Mouse (Mus musculus) embryonic facial prominence, embryonic 15.5 days (tissue): Measurements from ENCODE around the gene Gm20532. TPM values are rescaled to one million over a fixed set of nuclear protein-coding genes. Genes with fewer than 3 reads are reported as not detected.

ENCODE experiments used
- ATAC-seq: fragments of 200-750 bp; cut with Nextera tagmentation; 2 replicates; pipeline ENCODE4 v1.8.0; 2017; ENCODE audit warnings: low read depth, moderate TSS enrichment; ENCODE audit not compliant: insufficient number of reproducible peaks, low FRiP score, low TSS enrichment
- H3K27ac ChIP-seq: fragments of 300-500 bp; sonication (generic); replicated peaks from 2 replicates; pipeline ENCODE4 v1.5.1; 2015; ENCODE audit warnings: mild to moderate bottlenecking, inconsistent platforms
- H3K27me3 ChIP-seq: fragments of 300-500 bp; sonication (generic); 2 replicates; pipeline ENCODE4 v1.6.1; 2015; ENCODE audit warnings: inconsistent platforms
- H3K36me3 ChIP-seq: fragments of 300-500 bp; sonication (generic); 2 replicates; pipeline ENCODE4 v1.6.1; 2015; ENCODE audit warnings: mild to moderate bottlenecking, inconsistent platforms
- H3K4me1 ChIP-seq: fragments of 300-500 bp; sonication (generic); 2 replicates; pipeline ENCODE4 v1.6.1; 2015; ENCODE audit warnings: inconsistent platforms
- H3K4me2 ChIP-seq: fragments of 300-500 bp; sonication (generic); replicated peaks from 2 replicates; pipeline ENCODE4 v1.6.1; 2015; ENCODE audit warnings: mild to moderate bottlenecking, inconsistent platforms
- H3K4me3 ChIP-seq: fragments of 300-500 bp; sonication (generic); replicated peaks from 2 replicates; pipeline ENCODE4 v1.5.1; 2015; ENCODE audit warnings: mild to moderate bottlenecking, inconsistent platforms
- H3K9ac ChIP-seq: fragments of 300-500 bp; sonication (generic); 2 replicates; pipeline ENCODE4 v1.6.1; 2015; ENCODE audit warnings: inconsistent platforms
- H3K9me3 ChIP-seq: fragments of 300-500 bp; sonication (generic); replicated peaks from 2 replicates; pipeline ENCODE4 v1.6.1; 2016; ENCODE audit warnings: inconsistent platforms
- WGBS: fragments of 180-500 bp; shearing (Covaris S2); methylation state at CpG from one replicate; pipeline ENCODE4 v1.1.7; 2015; 5-methylcytosine and 5-hydroxymethylcytosine counted together
- polyA plus RNA-seq: library from polyadenylated mRNA; unstranded; fragments of >200 nt; fragmentation: Nextera tagmentation; extraction: Ambion mirVana; gene quantifications from 2 replicates; pipeline ENCODE4 v1.2.1, GENCODE M21; 2015

Gm20532 gene
- not detected in 2 replicates for polyA plus RNA-seq

GRCm38 (mm10) chr2:26586294-26587043 is at the start of gene Gm20532:
Gm20532 (plus strand) TSS chr2:26586639.
- H3K4me1 ChIP-seq = peaks cover 36% of the 10 kb centered on the region

DNA sequence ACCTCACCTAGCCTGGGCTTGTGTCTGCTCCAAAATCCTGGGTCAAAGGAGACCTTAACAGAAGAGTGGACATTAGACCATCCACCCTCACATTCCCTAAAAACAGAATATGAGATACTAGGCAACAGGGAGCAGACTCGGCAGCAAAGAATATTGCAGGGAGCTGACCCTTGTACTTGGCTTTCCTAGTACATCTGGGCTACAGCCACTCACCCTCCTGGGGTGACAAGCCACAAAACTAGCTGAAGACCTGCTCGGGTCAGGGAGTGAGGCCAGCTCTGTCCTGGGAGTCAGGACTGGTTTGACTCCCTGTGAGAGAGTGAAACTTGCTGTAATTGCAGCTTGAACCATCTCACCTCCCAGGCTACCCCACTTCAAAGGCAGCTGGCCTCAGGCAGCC is 46.9 kb upstream of the Gm20532 start:
- Histone ChIP-seq H3K27ac (peak overlapping the region; percentile 34; the same call in 1 of the 2 replicates), H3K9ac (no peak overlapping the region), H3K27me3 (no peaks in the 10 kb centered on the region), H3K4me2 (no peak overlapping the region), H3K4me1 (peaks cover 27% of the 10 kb centered on the region), H3K36me3 (no peaks in the 10 kb centered on the region), H3K4me3 (no peak overlapping the region), H3K9me3 (no peaks in the 10 kb centered on the region)
- WGBS = 46% methylated on average over 2 of the region's 2 CpGs
- no peak for ATAC-seq

More at GRCm38 (mm10) chr2:26586294-26587043, at the start of gene Gm20532:
- H3K36me3 ChIP-seq = no peaks in the 10 kb centered on the region
- no peak within 1 kb of the TSS; the same call in 1 of the 2 replicates for H3K27ac ChIP-seq
- H3K9me3 ChIP-seq = no peaks in the 10 kb centered on the region
- H3K4me2 ChIP-seq = peak within 1 kb of the TSS; percentile 82
- ATAC-seq = peak; percentile 66
- H3K9ac ChIP-seq = peak within 1 kb of the TSS; percentile 33
- WGBS = under 1% methylated on average over 50 of the region's 65 CpGs
- H3K27me3 ChIP-seq = no peaks in the 10 kb centered on the region
- peak within 1 kb of the TSS; percentile 67 for H3K4me3 ChIP-seq

DNA sequence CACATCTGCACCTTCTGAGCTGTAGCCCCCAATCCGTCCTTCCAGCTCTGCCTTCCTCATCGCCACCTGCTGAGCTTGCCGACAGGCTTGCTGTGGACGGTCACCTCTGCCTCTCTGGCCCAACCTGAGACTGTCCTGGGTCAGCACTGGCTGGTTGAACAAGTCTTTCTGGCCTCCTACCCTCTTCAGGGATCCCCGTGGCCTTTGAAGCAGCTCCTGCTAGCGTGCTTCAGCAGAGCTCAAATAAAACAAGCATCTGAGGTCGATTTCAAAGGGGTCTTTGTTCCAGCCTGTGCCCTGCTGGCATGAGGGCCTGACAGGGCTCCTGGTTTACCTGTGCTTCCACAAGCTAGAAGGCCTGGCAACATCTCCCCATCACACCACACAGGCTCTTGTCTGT is 45.7 kb upstream of the Gm20532 start:
- Histone ChIP-seq H3K9me3 (no peaks in the 10 kb centered on the region), H3K27ac (peak overlapping the region; percentile 68; the same call in 1 of the 2 replicates), H3K27me3 (no peaks in the 10 kb centered on the region), H3K36me3 (no peaks in the 10 kb centered on the region), H3K4me3 (no peak overlapping the region), H3K4me2 (no peak overlapping the region), H3K4me1 (peaks cover 27% of the 10 kb centered on the region), H3K9ac (no peak overlapping the region)
- no peak for ATAC-seq
- 30% methylated on average over 7 of the region's 7 CpGs for WGBS

DNA sequence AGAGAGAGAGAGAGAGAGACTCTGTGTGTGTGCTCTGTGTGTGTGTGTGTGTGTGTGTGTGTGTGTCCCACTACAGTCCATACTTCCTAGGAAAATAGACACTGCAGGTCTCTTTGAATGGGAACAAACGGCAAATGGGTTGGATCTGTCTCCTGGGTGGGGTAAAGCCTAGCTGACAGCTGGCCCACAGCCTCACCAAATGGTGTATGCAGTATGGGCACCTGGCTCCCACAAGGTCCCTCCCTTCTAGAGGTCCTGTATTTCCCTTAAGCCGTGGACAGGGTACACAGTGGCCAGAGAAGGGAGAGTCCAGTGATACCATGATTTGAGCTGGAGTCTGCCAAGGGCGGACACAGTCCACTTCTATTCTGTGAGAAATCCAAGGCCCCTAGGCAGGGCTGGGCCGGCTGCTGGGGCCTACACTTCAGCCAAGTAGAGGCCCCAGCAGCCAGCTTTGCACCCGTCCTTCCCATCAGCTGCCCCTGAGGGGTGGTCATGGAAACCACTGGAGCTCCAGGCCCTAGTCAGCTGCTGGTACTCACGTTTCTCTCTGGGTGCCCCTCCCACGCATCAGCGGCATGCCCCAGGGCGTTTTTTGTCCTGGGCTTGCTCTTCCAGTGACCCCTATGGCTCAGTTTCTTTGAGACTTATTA is 45.1 kb upstream of the Gm20532 start:
- Histone ChIP-seq H3K36me3 (no peaks in the 10 kb centered on the region), H3K27me3 (no peaks in the 10 kb centered on the region), H3K4me2 (no peak overlapping the region), H3K27ac (peak overlapping the region; percentile 55), H3K9me3 (no peaks in the 10 kb centered on the region), H3K9ac (no peak overlapping the region), H3K4me3 (no peak overlapping the region), H3K4me1 (peaks cover 27% of the 10 kb centered on the region)
- 0 out of 2 replicates have a peak, but pooled peaks have one; percentile 39 for ATAC-seq
- 35% methylated on average over 9 of the region's 9 CpGs for WGBS

- no peak for ATAC-seq
- H3K36me3 ChIP-seq = no peaks in the 10 kb centered on the region
- H3K4me3 ChIP-seq = no peak overlapping the region
- H3K9ac ChIP-seq = no peak overlapping the region
- H3K4me2 ChIP-seq = no peak overlapping the region
- H3K9me3 ChIP-seq = no peaks in the 10 kb centered on the region
- no peak overlapping the region for H3K27ac ChIP-seq
- WGBS = 63% methylated on average over 4 of the region's 4 CpGs
- no peaks in the 10 kb centered on the region for H3K27me3 ChIP-seq
- peaks cover 38% of the 10 kb centered on the region for H3K4me1 ChIP-seq
Observed at GRCm38 (mm10) chr2:26543155-26543554, 43.3 kb upstream of the Gm20532 start.

DNA sequence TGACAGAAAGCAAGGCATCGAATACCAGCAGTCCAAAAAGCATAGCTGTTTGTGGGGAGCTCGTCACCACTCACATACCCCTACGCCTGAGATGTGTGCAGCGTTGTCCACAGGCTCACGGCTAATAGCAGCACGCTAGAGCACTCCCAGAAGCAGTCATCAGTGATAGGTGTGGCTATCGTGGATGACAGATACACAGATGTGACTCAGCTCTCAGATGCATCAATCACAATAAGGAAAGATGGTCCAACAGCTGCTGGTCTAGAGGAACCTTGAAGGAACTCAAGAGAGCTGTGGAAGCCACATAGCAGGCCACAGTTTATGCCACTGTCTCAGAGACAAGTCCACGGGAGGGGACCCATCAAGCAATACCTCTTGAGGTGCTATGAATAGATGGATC is 42.7 kb upstream of the Gm20532 start:
- no peaks in the 10 kb centered on the region for H3K27me3 ChIP-seq
- H3K9ac ChIP-seq = no peak overlapping the region
- H3K4me3 ChIP-seq = no peak overlapping the region
- H3K9me3 ChIP-seq = no peaks in the 10 kb centered on the region
- peaks cover 41% of the 10 kb centered on the region for H3K4me1 ChIP-seq
- H3K36me3 ChIP-seq = no peaks in the 10 kb centered on the region
- no peak for ATAC-seq
- H3K27ac ChIP-seq = no peak overlapping the region
- WGBS = 80% methylated on average over 8 of the region's 8 CpGs
- no peak overlapping the region for H3K4me2 ChIP-seq

- ATAC-seq = no peak
Observed at GRCm38 (mm10) chr2:26544265-26544664, 42.2 kb upstream of the Gm20532 start.

GRCm38 (mm10) chr2:26547481-26547880 is 39.0 kb upstream of the Gm20532 start:
- no peak overlapping the region for H3K4me3 ChIP-seq

More at GRCm38 (mm10) chr2:26544265-26544664, 42.2 kb upstream of the Gm20532 start:
- H3K4me3 ChIP-seq = no peak overlapping the region
- no peaks in the 10 kb centered on the region for H3K9me3 ChIP-seq
- H3K27ac ChIP-seq = no peak overlapping the region
- H3K9ac ChIP-seq = no peak overlapping the region
- no peak overlapping the region for H3K4me2 ChIP-seq
- peaks cover 42% of the 10 kb centered on the region for H3K4me1 ChIP-seq
- 65% methylated on average over 3 of the region's 3 CpGs for WGBS
- no peaks in the 10 kb centered on the region for H3K27me3 ChIP-seq
- H3K36me3 ChIP-seq = no peaks in the 10 kb centered on the region

DNA sequence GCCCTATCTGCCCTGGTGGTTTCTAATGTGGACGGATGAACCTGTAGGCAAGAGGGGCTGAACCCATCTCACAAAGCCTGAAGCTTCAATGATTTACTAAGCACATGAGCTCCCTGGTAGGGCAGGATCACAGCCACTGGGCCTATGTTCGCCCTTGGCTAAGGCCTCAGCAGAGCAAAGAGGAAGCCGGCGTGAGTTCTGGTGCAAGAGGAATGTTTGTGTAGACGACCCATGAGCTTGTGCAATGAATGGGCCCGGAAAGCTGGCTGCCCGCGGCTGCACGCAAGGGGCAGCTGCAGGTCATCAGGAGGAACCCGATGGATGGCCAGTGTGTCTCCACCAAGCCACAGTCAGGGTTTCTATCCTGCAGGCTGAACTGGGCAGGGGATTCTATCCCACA is 36.6 kb upstream of the Gm20532 start:
- no peak for ATAC-seq
- no peaks in the 10 kb centered on the region for H3K9me3 ChIP-seq
- H3K4me3 ChIP-seq = no peak overlapping the region
- peaks cover 69% of the 10 kb centered on the region for H3K4me1 ChIP-seq
- H3K4me2 ChIP-seq = no peak overlapping the region
- WGBS = 78% methylated on average over 10 of the region's 10 CpGs
- no peaks in the 10 kb centered on the region for H3K36me3 ChIP-seq
- 0 out of 2 replicates have a peak overlapping the region, but pooled peaks have one; percentile 17 for H3K27ac ChIP-seq
- no peaks in the 10 kb centered on the region for H3K27me3 ChIP-seq
- no peak overlapping the region for H3K9ac ChIP-seq

More at GRCm38 (mm10) chr2:26547481-26547880, 39.0 kb upstream of the Gm20532 start:
- Histone ChIP-seq H3K4me2 (no peak overlapping the region), H3K27me3 (no peaks in the 10 kb centered on the region), H3K4me1 (peaks cover 50% of the 10 kb centered on the region), H3K9ac (no peak overlapping the region), H3K27ac (peak overlapping the region; percentile 78), H3K36me3 (no peaks in the 10 kb centered on the region), H3K9me3 (no peaks in the 10 kb centered on the region)
- 18% methylated on average over 2 of the region's 2 CpGs for WGBS
- ATAC-seq = 0 out of 2 replicates have a peak, but pooled peaks have one; percentile 25

- no peaks in the 10 kb centered on the region for H3K9me3 ChIP-seq
- no peak overlapping the region for H3K4me3 ChIP-seq
- WGBS = 50% methylated on average over 3 of the region's 3 CpGs
- H3K27me3 ChIP-seq = no peaks in the 10 kb centered on the region
- peak overlapping the region; percentile 17; the same call in 1 of the 2 replicates for H3K27ac ChIP-seq
- no peak for ATAC-seq
- no peaks in the 10 kb centered on the region for H3K36me3 ChIP-seq
- no peak overlapping the region for H3K4me2 ChIP-seq
- no peak overlapping the region for H3K9ac ChIP-seq
- peaks cover 73% of the 10 kb centered on the region for H3K4me1 ChIP-seq
Observed at GRCm38 (mm10) chr2:26550205-26550604, 36.2 kb upstream of the Gm20532 start.

GRCm38 (mm10) chr2:26550777-26551176 is 35.7 kb upstream of the Gm20532 start:
- Histone ChIP-seq H3K27me3 (no peaks in the 10 kb centered on the region), H3K4me2 (no peak overlapping the region), H3K4me1 (peaks cover 73% of the 10 kb centered on the region), H3K4me3 (no peak overlapping the region), H3K27ac (peak overlapping the region; percentile 71; the same call in 1 of the 2 replicates), H3K9me3 (no peaks in the 10 kb centered on the region), H3K36me3 (no peaks in the 10 kb centered on the region), H3K9ac (no peak overlapping the region)
- no peak for ATAC-seq
- WGBS = 60% methylated on average over 3 of the region's 3 CpGs
